Mouse (Mus musculus) brown adipose tissue, adult 24 weeks (tissue): ENCODE measurements around the gene Wdr73. TPM values are rescaled to one million over a fixed set of nuclear protein-coding genes. Genes with fewer than 3 reads are reported as not detected.

ENCODE experiments used
- H3K27ac ChIP-seq: fragments of 200-500 bp; replicated peaks from 2 replicates; pipeline ENCODE4 v1.5.1; 2012; ENCODE audit warnings: low read depth, mild to moderate bottlenecking, low read length
- H3K4me1 ChIP-seq: fragments of 200-500 bp; 2 replicates; pipeline ENCODE4 v1.6.1; 2012; ENCODE audit warnings: low read length, mixed read lengths; ENCODE audit not compliant: control insufficient read depth, insufficient read depth, insufficient read length
- H3K4me3 ChIP-seq: fragments of 200-500 bp; 2 replicates; pipeline ENCODE4 v1.5.1; 2012; ENCODE audit warnings: low read depth, mild to moderate bottlenecking, low read length, moderate library complexity; ENCODE audit not compliant: insufficient read depth
- polyA plus RNA-seq: library from polyadenylated mRNA; stranded (reverse); fragments of >200 nt; gene quantifications from 2 replicates; pipeline ENCODE4 v1.2.4, GENCODE M21; 2012; ENCODE audit not compliant: missing spikeins, insufficient read depth, insufficient read length

Gene Wdr73
- polyA plus RNA-seq, 1 experiment = 19.3 TPM

DNA sequence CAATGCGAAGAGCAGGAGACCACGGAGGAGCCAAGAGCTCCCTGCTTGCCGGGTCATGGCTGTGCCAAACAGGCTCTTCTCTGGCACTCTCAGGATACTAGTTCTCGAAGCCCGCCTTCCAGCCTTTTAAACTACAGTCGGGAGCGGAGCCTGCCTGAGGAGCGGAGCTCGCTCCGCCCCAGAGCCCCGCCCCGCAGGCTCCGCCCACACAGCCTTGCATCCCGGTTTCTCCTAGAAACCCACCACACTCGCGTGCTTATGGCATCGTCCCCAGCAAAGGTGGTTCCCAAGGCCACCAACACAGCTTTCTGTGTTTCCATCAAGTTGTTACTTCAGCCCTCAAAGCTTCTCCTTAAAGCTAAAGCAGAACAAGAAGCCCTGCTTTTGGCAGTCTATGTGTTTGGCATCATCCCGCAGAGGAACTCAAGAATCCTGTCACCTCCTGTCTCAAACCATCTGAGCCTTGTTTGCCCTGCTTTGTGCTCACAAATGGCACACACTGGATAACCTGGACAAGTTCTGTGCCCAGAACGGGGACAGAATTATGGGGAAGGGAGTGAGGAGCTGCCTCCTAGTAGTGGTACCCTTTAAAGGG lies 3.9 kb upstream of the Wdr73 start, which contains the start of gene Nmb:
Nmb (minus strand) TSS at position 156 of the 595 bp plus-strand sequence.
- Histone ChIP-seq H3K27ac (no peak within 1 kb of the TSS), H3K4me1 (peaks cover 8% of the 10 kb centered on the region)

DNA sequence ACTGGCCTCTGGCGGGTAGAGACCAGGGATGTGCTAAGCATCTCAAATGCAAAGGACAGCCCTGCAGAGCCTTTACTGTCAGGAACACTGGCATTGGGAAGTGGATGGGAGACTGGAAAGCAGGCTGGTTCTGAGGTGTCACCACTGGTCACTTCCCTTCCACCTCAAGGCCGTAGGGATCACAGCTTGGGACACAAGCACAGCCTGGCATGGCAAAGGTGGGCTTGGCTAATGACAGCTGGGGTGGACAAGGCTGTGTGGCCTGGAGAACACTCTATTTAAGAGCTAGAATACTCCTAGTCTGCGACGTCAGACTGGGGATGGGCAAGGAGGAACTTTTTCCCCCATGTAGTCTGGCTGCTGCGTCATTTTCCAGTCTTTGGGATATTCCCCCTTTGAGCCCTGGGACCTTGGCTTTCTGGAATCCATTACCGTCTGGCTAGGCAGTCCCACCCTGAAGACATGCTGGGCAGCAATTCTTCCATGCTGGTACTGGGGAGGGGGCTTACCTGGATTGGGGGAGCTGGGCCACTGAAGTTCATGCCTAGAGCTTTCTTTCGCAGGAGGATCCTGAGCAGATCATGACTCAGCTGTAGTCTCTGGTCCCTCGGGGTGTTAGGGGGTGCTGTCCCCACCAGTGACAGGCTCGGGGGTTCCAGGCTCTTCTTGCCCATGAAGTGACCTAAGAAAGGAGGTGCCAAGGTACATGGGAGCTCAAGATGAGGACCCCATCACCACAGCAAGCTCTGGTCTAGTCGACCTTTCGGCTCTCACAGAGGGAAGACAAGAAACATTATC lies 2.8 kb upstream of the Wdr73 start:
- Histone ChIP-seq H3K4me1 (peaks cover 8% of the 10 kb centered on the region), H3K27ac (no peak overlapping the region), H3K4me3 (peak overlapping the region; percentile 59; the same call in 1 of the 2 replicates)

More for the DNA sequence above, 3.9 kb upstream of the Wdr73 start, which contains the start of gene Nmb:
- peak within 1 kb of the TSS; percentile 59 for H3K4me3 ChIP-seq

DNA sequence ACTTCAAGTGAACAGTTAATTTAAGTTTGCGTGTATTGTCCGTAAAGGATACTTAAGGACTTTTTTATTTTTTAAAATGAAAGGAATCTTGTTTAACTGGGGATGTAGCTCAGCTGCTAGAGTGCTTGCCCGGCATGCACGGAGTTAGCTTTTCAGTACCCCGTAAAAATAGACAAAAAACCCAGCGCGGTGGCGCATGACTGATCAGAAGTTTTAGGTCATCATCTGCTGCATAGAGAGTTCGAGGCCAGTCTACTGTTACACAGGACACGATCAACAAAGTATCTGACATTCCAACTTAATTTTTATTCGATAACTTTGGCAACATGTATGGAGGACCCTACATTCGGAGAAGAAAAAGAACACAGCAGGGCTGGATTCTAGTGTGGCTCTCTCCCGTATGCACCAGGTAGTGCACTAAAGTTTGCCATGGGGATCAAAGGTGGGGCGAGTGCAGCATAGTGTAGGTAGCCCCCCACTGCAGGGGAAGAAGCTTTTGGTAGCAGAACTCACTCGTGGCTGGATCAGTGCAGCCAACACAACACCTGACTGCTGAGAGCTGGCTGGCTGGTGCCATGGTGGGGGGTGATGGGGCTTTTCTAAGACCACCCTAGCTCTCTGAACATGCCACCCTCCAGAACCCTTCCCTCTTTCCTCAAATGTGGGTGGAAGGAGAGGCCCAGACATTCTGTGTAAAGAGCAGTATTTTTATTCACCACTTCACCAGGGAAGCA lies 639 bp upstream of the Wdr73 start:
- Histone ChIP-seq H3K4me3 (peak overlapping the region; percentile 62), H3K27ac (peak overlapping the region; percentile 71; the same call in 1 of the 2 replicates), H3K4me1 (peaks cover 17% of the 10 kb centered on the region)

DNA sequence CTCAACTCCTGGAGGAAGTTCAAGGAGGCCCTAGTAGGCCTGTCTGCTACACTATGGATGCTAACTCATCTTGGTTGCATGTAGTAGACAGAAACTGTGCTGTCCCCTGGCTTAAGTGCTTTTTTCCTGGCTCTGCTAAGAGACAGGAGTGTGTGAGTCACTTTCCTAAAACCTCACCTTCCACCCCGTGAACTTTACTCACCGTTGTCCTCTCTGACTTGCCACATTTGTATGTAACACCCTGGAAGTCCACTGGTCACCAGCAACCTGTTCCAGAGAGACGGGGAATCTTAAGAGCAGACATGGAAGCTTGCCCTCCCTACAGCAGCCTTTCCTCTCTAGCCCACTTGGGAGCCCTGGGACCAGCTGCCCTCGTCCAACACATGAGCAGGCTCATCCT lies 3.3 kb downstream of the Wdr73 start:
- H3K27ac ChIP-seq = peak overlapping the region; percentile 91
- H3K4me1 ChIP-seq = peaks cover 32% of the 10 kb centered on the region
- H3K4me3 ChIP-seq = no peak overlapping the region

DNA sequence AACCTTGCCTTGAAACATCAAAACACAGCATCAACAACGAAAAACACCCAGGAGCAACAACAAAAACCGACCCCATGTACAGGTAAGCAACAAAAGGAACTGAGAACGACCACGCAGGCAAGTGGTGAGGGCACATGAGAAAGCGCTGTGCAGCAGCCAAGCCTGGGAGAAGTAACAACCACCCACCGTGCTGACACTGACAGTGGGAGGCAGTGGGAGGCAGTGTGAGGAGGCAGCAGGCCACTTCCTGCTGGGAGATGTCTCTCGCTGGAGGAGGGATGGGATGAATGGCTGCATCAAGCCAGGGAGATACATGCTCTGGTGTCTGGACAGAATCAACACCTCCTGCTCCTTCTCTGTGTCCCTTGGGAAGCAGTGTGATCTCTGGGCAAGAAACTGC lies 3.9 kb downstream of the Wdr73 start:
- peak overlapping the region; percentile 91 for H3K27ac ChIP-seq
- peaks cover 32% of the 10 kb centered on the region for H3K4me1 ChIP-seq
- no peak overlapping the region for H3K4me3 ChIP-seq

DNA sequence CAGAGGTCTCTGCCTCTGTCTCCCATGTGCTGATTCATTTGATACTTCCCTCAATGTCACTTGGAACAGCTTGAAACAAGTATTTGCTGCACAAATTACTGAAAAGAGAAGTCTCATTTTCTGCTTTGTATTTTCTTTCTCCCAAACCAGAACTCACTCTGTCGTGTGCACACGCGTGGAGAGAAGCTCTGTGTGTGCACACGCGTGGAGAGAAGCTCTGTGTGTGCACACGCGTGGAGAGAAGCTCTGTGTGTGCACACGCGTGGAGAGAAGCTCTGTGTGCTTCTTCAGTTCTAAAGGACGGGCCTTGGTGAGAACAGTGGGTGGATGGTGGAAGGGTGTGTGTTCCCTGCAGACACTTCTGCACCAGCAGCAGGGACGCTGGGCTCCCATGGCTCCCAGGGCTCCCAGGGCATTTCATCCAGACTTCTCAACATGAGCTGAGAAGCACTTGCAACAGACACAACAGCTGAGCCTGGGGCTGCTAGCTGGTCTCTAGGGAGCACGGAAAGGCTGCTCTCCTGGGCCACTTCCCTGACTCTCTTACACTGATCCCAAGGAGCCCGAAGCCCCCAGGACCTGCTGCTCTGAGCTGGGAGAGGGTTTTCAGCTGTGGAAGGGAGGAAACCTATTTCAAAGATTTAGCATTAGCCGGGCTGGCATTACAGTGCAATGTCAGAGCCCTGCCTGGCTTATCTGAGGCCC lies 6.1 kb downstream of the Wdr73 start:
- H3K27ac ChIP-seq = peak overlapping the region; percentile 89
- peaks cover 24% of the 10 kb centered on the region for H3K4me1 ChIP-seq
- H3K4me3 ChIP-seq = no peak overlapping the region

DNA sequence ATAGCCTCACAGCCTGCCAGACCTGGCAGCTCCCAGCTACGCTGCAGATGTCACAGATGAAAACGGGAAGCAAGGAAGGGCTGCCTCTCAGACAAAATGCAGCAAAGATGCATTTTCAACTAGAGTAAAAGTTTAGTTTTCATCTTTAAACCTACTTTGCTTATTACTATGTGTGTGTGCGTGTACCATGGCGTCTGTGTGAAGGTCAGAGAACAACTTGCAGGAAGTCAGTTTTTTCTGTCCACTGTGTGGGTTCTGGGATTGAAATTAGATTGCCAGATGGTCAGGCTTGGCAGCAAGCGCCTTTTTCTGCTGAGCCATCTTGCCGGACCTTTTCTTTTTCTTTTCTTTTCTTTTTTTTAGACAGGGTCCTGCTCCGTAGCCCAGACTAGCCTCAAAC lies 6.9 kb downstream of the Wdr73 start:
- peaks cover 24% of the 10 kb centered on the region for H3K4me1 ChIP-seq
- H3K4me3 ChIP-seq = 0 out of 2 replicates have a peak overlapping the region, but pooled peaks have one; percentile 16
- H3K27ac ChIP-seq = peak overlapping the region; percentile 89

DNA sequence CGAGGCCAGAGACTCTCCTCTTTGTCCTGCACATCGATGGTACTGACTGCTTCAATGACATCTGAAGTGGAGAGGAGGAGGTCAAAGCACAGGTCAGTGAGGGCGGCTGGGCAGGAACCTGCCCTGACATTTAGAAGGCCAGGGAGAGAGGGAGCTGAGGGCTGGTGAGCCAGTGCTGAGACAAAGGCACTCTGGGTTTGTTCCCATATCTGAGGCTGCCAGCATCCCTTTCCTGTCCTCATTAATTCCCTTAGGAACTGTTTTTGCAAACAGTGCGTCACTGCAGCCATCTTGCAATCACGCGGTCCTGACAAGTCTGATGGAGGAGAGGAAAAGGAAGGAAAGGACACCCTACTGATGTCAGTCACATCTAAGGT lies 7.3 kb downstream of the Wdr73 start:
- peak overlapping the region; percentile 95 for H3K27ac ChIP-seq
- H3K4me1 ChIP-seq = peaks cover 24% of the 10 kb centered on the region
- H3K4me3 ChIP-seq = 0 out of 2 replicates have a peak overlapping the region, but pooled peaks have one; percentile 16

DNA sequence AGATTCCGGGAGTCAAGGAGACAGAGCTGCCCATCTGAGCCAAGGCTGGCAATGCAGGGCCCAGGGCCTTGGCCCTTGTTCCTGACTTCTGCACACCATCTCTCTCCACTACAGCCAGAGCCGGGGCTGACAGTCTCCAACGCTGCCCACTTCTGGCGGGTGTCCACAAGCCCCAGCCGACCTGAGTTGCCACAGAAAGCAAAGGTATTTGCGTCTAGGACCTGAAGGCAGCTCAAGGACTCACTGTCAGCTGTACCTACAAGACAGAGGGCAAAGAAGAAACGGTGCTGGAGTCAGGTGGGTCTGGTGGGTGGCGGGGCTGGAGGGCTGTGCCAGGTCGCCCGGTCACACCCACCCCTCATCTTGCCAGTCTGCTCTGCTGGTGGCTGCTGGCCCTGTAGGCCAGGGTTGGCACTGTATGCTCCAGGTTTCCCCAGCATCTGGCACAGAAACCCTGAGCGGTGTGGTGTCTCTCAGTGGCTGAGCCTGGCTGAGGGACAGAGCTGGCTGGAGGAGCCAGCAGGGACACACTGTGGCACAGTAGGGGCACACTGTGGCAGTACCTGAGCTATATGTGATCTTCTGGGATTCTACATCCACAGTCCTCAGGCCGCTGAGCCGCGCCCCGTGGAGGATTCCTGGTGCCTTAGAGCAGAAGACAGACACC lies 7.8 kb downstream of the Wdr73 start:
- Histone ChIP-seq H3K4me3 (no peak overlapping the region), H3K4me1 (peaks cover 24% of the 10 kb centered on the region), H3K27ac (peak overlapping the region; percentile 95)

DNA sequence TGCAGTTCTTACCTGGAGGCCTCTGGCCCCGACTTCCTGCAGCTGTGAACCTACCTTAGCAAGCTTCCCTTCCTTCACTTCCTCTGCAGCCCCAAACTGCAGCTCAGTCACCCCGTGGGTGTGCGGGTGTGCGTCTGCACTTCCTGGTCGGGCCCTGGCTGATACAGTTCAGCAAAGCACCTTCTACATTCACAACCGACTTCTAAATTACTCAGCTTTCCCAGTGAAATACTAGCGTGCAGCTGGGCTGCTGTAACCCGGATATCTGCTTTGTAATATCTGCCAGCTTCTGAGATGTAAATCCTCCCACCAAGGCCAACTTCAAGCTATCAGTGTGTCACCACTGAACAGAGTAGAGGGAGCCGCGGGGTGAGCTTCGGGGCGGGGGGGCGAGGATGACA lies 11.2 kb downstream of the Wdr73 start:
- Histone ChIP-seq H3K27ac (0 out of 2 replicates have a peak overlapping the region, but pooled peaks have one; percentile 20), H3K4me3 (no peak overlapping the region), H3K4me1 (peaks cover 10% of the 10 kb centered on the region)

DNA sequence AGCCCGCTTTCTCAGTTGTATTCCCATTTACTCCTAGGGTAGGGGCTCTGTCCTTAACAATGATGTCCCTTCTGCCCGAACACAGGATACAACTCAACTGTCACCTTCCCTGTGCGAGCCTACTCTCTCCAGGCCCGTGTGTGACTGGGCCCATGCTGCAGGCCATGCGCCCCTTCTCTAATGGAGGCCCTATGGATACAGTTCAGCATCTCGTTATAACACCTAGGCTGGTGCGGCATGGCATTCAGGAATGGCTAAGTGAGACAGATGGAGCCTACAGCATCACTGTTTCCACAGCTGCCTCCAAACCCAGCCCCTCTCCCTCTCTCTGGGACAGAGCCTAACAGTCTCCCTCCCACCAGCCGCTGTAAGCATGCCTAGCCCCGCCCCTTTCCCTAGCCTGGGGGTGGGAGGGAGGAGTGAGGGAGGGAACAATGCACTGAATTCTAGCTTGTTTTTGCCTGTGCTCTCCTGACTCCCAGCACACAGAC lies 12.0 kb downstream of the Wdr73 start:
- no peak overlapping the region for H3K27ac ChIP-seq
- no peak overlapping the region for H3K4me3 ChIP-seq
- H3K4me1 ChIP-seq = peaks cover 5% of the 10 kb centered on the region

DNA sequence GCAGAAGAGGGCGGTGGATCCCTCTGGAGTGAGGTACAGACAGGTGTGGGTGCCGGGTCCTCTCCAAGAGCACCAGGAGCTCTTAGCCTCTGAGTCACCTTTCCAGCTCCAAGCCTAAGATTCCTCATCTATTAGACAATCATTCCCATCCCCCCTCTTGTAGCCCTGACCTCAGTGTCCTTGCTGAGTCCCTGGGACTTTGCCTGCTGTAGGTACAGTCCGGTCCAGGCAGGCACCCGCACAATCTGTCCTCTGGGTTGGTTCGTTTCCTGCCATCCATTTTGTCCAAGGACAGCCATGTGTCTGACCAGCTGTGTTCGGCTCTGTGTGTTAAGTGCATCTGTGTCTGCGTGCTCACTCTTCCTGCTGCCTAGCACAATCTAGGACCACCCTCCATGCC lies 12.5 kb downstream of the Wdr73 start:
- Histone ChIP-seq H3K27ac (no peak overlapping the region), H3K4me1 (peaks cover 2% of the 10 kb centered on the region), H3K4me3 (no peak overlapping the region)

DNA sequence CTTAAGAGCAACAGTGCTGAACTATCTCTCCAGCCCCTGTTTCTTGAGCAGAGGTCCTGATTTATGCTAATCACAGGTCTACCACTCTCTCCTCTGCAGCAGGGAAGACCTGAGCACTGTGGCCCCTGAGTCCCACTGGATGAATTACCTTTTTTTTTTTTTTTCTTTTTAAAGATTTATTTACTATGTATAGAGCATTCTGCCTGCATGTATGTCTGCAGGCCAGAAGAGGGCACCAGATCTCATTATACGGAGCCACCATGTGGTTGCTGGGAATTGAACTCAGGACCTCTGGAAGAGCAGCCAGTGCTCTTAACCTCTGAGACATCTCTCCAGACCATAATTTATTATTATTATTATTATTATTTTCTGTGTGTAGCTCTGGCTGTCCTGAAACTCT lies 15.4 kb downstream of the Wdr73 start:
- Histone ChIP-seq H3K27ac (no peak overlapping the region), H3K4me1 (peaks cover 4% of the 10 kb centered on the region; the same call in 1 of the 2 replicates), H3K4me3 (no peak overlapping the region)

DNA sequence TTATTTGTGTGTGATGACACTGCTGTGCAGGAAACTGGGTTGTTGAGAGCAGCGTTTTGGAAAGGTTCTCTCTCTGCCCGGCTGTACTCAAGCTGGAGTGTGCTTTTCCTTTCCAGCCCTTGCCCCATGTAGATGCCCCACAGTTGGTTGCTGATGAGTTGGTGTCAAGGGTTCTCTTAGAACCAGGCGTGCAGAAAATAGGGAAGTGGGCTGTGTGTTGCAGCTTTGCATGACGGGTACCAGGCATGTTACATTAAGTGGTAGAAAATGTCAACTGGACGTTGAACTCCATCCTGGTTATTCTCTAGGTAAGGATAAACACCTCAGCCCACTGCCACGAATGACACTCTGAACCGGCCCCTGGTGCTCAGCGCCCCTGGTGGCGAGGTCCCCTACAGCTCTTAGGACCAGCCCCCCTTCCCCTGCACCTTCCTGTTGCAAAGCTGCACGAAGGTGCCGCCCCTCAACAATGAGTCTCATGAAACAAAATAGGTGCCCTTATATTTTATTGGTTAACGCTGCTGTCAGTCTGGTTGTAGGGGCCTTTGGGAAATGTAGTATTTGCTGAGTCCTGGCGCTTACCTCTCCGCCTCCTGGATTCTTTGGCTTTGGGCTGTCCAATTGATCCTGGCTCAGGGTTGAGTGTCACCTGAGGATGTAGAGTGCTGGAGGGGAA lies 18.1 kb downstream of the Wdr73 start:
- Histone ChIP-seq H3K4me1 (peaks cover 4% of the 10 kb centered on the region; the same call in 1 of the 2 replicates), H3K4me3 (peak overlapping the region; percentile 15; the same call in 1 of the 2 replicates), H3K27ac (no peak overlapping the region)
